17 mouse cellular contexts compared by ENCODE assay signal in the genomic region with DNA sequence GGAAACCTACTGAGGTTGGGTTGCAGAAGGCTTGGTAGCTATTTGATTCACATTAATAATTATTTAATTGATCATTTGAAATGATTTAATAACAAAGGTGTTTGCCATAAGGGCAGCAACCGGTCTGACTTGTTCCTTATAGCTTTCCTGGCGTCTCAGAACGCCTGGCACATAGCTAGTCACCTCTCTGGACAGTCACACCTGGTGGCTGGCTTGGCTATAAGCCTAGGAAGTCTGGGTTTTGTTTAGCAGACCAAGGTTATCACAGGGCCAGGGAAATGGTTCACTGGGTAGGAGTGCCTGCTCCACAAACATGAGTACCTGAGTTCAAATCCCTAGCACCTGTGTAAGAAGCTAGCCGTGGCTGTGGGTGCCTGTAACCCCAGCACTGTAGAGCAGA. TPM values are rescaled to one million over a fixed set of nuclear protein-coding genes. Genes with fewer than 3 reads are reported as not detected.
A peak's percentile ranks its signal among the peaks of the same experiment; 100 is the strongest.
DNase-seq lines count a peak whose midpoint lies in the region; ATAC-seq lines count a peak whose summit lies in the region.
"Had no signal": no experiment of that assay in that cellular context is flagged by ENCODE, and none has a peak within 500 bp of the region (broad histone marks: within the 10 kb centered on the region; RNA-seq: fewer than 3 reads in every experiment).

No protein-coding gene starts in this region.

- no peak overlapping the region for H3K4me2 ChIP-seq in liver, embryonic 12.5 days
- H3K4me2 ChIP-seq: embryonic facial prominence, embryonic 12.5 days; heart, embryonic 11.5 days; limb, embryonic 15.5 days had no signal

- peaks cover 16% of the 10 kb centered on the region for H3K4me1 ChIP-seq in liver, embryonic 12.5 days
- H3K4me1 ChIP-seq: embryonic facial prominence, embryonic 12.5 days had no signal

- no peak overlapping the region for H3K4me3 ChIP-seq in liver, embryonic 12.5 days
- H3K4me3 ChIP-seq: embryonic facial prominence, embryonic 12.5 days; forebrain, embryonic 10.5 days; limb, embryonic 15.5 days had no signal

- H3K27me3 ChIP-seq in liver, embryonic 12.5 days (replicated peaks) = peaks cover 84% of the 10 kb centered on the region

- intact Hi-C loops in left cerebral cortex, postnatal 25 days (cut with DNase I) = loop anchor here (5.0 kb wide), 1 partner anchor 46 kb away; no protein-coding TSS in a partner anchor

- no peak for ATAC-seq in liver, embryonic 12.5 days
- no peak for ATAC-seq in erythroblast, adult 5-6 weeks (replicated peaks; ENCODE audit: low FRiP score, poor library complexity, severe bottlenecking)
- ATAC-seq: hindbrain, embryonic 16.5 days had no signal

- peak; percentile 10 for DNase-seq in ovary, postnatal 14 days (ENCODE audit: low spot score)
- DNase-seq in ovary, postnatal 36 days (ENCODE audit: low spot score) = no peak
- peak; percentile 27 to 28 for DNase-seq in kidney, postnatal 36 days
- peak; percentile 34 for DNase-seq in lung, postnatal 14 days
- DNase-seq in left cerebral cortex, postnatal 25 days (ENCODE audit: low spot score in 2 of 2) = no peak
- DNase-seq: cerebellum, adult 18-20 months; gastrocnemius, postnatal 25 days; heart, postnatal 36 days; midbrain, embryonic 14.5 days had no signal

- H3K36me3 ChIP-seq in liver, embryonic 12.5 days = no peaks in the 10 kb centered on the region
- H3K36me3 ChIP-seq: embryonic facial prominence, embryonic 12.5 days; forebrain, embryonic 10.5 days; limb, embryonic 15.5 days had no signal

- no peak overlapping the region for H3K27ac ChIP-seq in liver, embryonic 12.5 days
- H3K27ac ChIP-seq: embryonic facial prominence, embryonic 12.5 days; forebrain, embryonic 10.5 days; limb, embryonic 15.5 days; macrophage had no signal

- no peak overlapping the region for H3K9ac ChIP-seq in liver, embryonic 12.5 days
- H3K9ac ChIP-seq: embryonic facial prominence, embryonic 12.5 days; limb, embryonic 15.5 days had no signal

- no peaks in the 10 kb centered on the region for H3K9me3 ChIP-seq in liver, embryonic 12.5 days (replicated peaks)
- H3K9me3 ChIP-seq: embryonic facial prominence, embryonic 12.5 days; forebrain, embryonic 10.5 days; limb, embryonic 15.5 days had no signal

- 57% methylated on average over 4 of the region's 4 CpGs for WGBS in liver, embryonic 12.5 days (ENCODE audit: insufficient replicate concordance)

RNA-seq across cellular contexts. Expression of a gene that starts 2.3 kb away (rescaled TPM):
- polyA plus RNA-seq in liver, embryonic 12.5 days (2016; fragmentation: Nextera tagmentation; extraction: Ambion mirVana) = 0.12 and 0.15 TPM in 2 replicates
- total RNA-seq in left cerebral cortex, postnatal 25 days (2021) = 10 to 100 TPM; 57.9 to 62.6 TPM
- total RNA-seq in erythroblast, adult 5-6 weeks (2015; ENCODE audit: low replicate concordance) = 0.58 and 4.8 TPM in 2 replicates
- 1.5 and 1.6 TPM in 2 replicates for total RNA-seq in erythroblast, adult 5-6 weeks (2017; ENCODE audit: low replicate concordance)

Comparison
In these comparisons a context has a peak if more than half of its experiments do, and no peak if none do; other contexts are left out.
1. DNase-seq: peak in ovary, postnatal 14 days (single experiment), kidney, postnatal 36 days (2 of 2) and lung, postnatal 14 days (single experiment); none in ovary, postnatal 36 days (single experiment) and left cerebral cortex, postnatal 25 days (0 of 2).
2. RNA of a gene that starts 2.3 kb away (total RNA-seq): 57.9 to 62.6 TPM in left cerebral cortex, postnatal 25 days; 0.58 to 4.8 TPM in erythroblast, adult 5-6 weeks; every median in the first group is over 10 times any median in the second.